Mouse (Mus musculus) midbrain, embryonic 12.5 days (tissue): ENCODE results near the gene Lca5. TPM values are rescaled to one million over a fixed set of nuclear protein-coding genes. Genes with fewer than 3 reads are reported as not detected.

ENCODE experiments used
- ATAC-seq: fragments of 200-750 bp; cut with Nextera tagmentation; 2 replicates; pipeline ENCODE4 v1.8.0; 2017; ENCODE audit warnings: low read depth, moderate TSS enrichment, moderate library complexity; ENCODE audit not compliant: low FRiP score
- H3K27ac ChIP-seq: fragments of 300-500 bp; sonication (generic); replicated peaks from 2 replicates; pipeline ENCODE4 v1.5.1; 2016; ENCODE audit warnings: mild to moderate bottlenecking
- H3K27me3 ChIP-seq: fragments of 300-500 bp; sonication (generic); 2 replicates; pipeline ENCODE4 v1.6.1; 2016; ENCODE audit warnings: mild to moderate bottlenecking
- H3K36me3 ChIP-seq: fragments of 300-500 bp; sonication (generic); 2 replicates; pipeline ENCODE4 v1.6.1; 2016
- H3K4me1 ChIP-seq: fragments of 300-500 bp; sonication (generic); 2 replicates; pipeline ENCODE4 v1.6.1; 2016
- H3K4me2 ChIP-seq: fragments of 300-500 bp; sonication (generic); replicated peaks from 2 replicates; pipeline ENCODE4 v1.6.1; 2016; ENCODE audit warnings: mild to moderate bottlenecking, moderate library complexity
- H3K4me3 ChIP-seq: fragments of 300-500 bp; sonication (generic); 2 replicates; pipeline ENCODE4 v1.5.1; 2016; ENCODE audit warnings: mild to moderate bottlenecking
- H3K9ac ChIP-seq: fragments of 300-500 bp; sonication (generic); replicated peaks from 2 replicates; pipeline ENCODE4 v1.6.1; 2016; ENCODE audit warnings: mild to moderate bottlenecking, moderate library complexity
- H3K9me3 ChIP-seq: fragments of 300-500 bp; sonication (generic); 2 replicates; pipeline ENCODE4 v1.6.1; 2016; ENCODE audit warnings: mild to moderate bottlenecking
- WGBS: fragments of 180-500 bp; shearing (Covaris S2); methylation state at CpG from one replicate; pipeline ENCODE4 v1.1.7; 2016; 5-methylcytosine and 5-hydroxymethylcytosine counted together
- polyA plus RNA-seq: library from polyadenylated mRNA; unstranded; fragments of >200 nt; fragmentation: Nextera tagmentation; extraction: Ambion mirVana; gene quantifications from 2 replicates; pipeline ENCODE4 v1.2.1, GENCODE M21; 2016

Gene Lca5
- polyA plus RNA-seq, 1 experiment from 2014 or later = 23.1 TPM

- no peak for ATAC-seq
- Histone ChIP-seq H3K27ac (0 out of 2 replicates have a peak overlapping the region, but pooled peaks have one; percentile 1), H3K36me3 (no peaks in the 10 kb centered on the region), H3K4me1 (peaks cover 23% of the 10 kb centered on the region), H3K4me3 (no peak overlapping the region), H3K9ac (no peak overlapping the region), H3K27me3 (no peaks in the 10 kb centered on the region), H3K9me3 (no peaks in the 10 kb centered on the region), H3K4me2 (no peak overlapping the region)
- 3% methylated on average over 1 of the region's 1 CpGs for WGBS
Observed at GRCm38 (mm10) chr9:83349905-83350304, 91.0 kb downstream of the Lca5 start.

GRCm38 (mm10) chr9:83349504-83349903 lies 91.4 kb downstream of the Lca5 start:
- Histone ChIP-seq H3K4me1 (peaks cover 23% of the 10 kb centered on the region), H3K27ac (0 out of 2 replicates have a peak overlapping the region, but pooled peaks have one; percentile 20), H3K36me3 (no peaks in the 10 kb centered on the region), H3K4me2 (no peak overlapping the region), H3K27me3 (no peaks in the 10 kb centered on the region), H3K9me3 (no peaks in the 10 kb centered on the region), H3K9ac (no peak overlapping the region), H3K4me3 (no peak overlapping the region)
- WGBS = 7% methylated on average over 3 of the region's 3 CpGs
- ATAC-seq = no peak

- WGBS = 90% methylated on average over 5 of the region's 5 CpGs
- Histone ChIP-seq H3K9ac (no peak overlapping the region), H3K9me3 (no peaks in the 10 kb centered on the region), H3K36me3 (no peaks in the 10 kb centered on the region), H3K4me2 (no peak overlapping the region), H3K27ac (no peak overlapping the region), H3K4me3 (no peak overlapping the region), H3K27me3 (no peaks in the 10 kb centered on the region), H3K4me1 (peaks cover 23% of the 10 kb centered on the region)
- no peak for ATAC-seq
Observed at GRCm38 (mm10) chr9:83347521-83347920, 93.4 kb downstream of the Lca5 start.

- Histone ChIP-seq H3K4me1 (no peaks in the 10 kb centered on the region), H3K4me2 (no peak overlapping the region), H3K4me3 (no peak overlapping the region), H3K36me3 (no peaks in the 10 kb centered on the region), H3K9ac (no peak overlapping the region), H3K9me3 (no peaks in the 10 kb centered on the region), H3K27me3 (no peaks in the 10 kb centered on the region), H3K27ac (no peak overlapping the region)
- no peak for ATAC-seq
- WGBS = 92% methylated on average over 7 of the region's 7 CpGs
Observed at GRCm38 (mm10) chr9:83342491-83343370, 98.2 kb downstream of the Lca5 start.

Other genes with a start within 250 kb of the Lca5 start
- 6.6 and 10.9 TPM in 2 replicates for gene Sh3bgrl2, start 107.2 kb upstream of the Lca5 start, polyA plus RNA-seq